Mouse (Mus musculus): ENCODE data around the gene Osbpl2.

GRCm38 (mm10) chr2:180173163-180173562 lies 54.1 kb downstream of the Osbpl2 start:
- no peak for TF ChIP-seq EP300 (optimal IDR thresholded peaks at IDR 0.05)
- peak; percentile 68 for TF ChIP-seq CTCF (IDR thresholded peaks at IDR 0.05; ENCODE audit: low read depth)

All from stomach, postnatal 0 days (tissue).